Mouse (Mus musculus): ENCODE measurements around the gene Dmd. TPM values are rescaled to one million over a fixed set of nuclear protein-coding genes. Genes with fewer than 3 reads are reported as not detected.
"Not testable (repeated sequence)": the region's sequence is repeated elsewhere in the genome, so short reads cannot be mapped to it uniquely, and the experiment has no call there.

Dmd gene
- total RNA-seq (2021), result 100 to 1,000 TPM; 102 to 110 TPM
- long read RNA-seq, experiment 1, partial matches to known transcripts, result 4 of 9 reads
- long read RNA-seq, experiment 1, other reads (novel, unspliced or antisense), result 5 of 9 reads
- long read RNA-seq, experiment 2, partial matches to known transcripts, result 4 of 8 reads
- long read RNA-seq, experiment 2, other reads (novel, unspliced or antisense), result 4 of 8 reads

DNA sequence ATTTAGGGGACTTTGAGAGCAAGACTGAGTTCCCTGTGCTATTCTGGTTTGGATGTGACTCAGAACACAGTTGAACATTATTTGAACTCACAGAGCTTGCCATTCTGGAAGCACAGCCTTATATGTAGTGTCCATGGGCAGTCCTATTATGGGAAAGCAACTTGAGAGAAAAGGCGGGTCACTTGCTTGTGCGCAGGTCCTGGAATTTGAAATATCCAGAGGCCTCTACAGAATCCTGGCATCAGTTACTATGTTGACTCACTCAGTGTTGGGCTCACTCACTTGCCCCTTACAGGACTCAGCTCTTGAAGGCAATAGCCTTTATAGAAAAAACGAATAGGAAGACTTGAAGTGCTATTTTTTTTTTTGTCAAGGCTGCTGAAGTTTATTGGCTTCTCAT is at the start of gene Dmd:
Dmd (plus strand) TSS at position 241 of the 400 bp plus-strand sequence.
- peak; percentile 6 for DNase-seq
- intact Hi-C loops (cut with DNase I; ENCODE audit: low total_unique reads), result no loop called here

DNA sequence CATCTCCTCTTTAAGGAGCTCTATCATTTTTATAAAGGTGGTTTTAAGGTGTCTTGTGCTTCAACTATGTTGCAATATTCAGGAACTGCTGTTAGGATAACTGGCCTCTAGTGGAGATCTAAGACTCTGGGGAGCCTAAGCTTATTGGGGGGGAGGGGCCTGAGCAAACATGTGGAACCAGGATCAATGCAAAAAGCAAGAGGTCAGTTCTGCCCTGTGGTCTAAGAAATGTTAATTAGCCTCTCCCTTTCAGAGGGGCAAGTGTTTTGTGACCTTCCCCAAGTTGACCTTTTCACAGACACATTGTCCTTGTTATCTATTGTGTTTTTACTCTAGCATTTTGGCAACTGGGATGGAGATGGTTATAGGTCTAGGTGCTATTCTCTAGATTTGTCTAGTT is 47.2 kb upstream of the Dmd start:
- DNase-seq, result no peak
- intact Hi-C loops (cut with DNase I; ENCODE audit: low total_unique reads), result no loop called here

DNA sequence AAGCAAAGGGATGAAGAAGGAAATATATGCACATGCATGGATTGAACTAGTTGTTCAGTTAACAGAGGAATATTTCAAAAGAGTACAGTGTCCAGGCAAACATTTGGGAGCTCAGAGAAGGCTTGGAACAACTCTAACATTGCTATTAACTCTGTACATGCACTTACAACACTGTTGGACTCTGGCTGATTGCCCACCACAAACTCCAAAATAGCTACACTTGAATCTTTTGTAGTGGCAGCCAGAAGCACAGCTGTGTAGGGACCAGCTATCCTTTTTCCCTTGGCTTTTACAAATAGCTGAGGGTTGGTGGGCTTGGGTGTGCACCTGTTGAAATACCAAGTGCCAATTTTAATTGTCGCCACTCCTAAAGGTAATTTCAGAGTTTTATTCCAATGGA is 39.0 kb downstream of the Dmd start:
- intact Hi-C loops (cut with DNase I; ENCODE audit: low total_unique reads), result no loop called here
- DNase-seq, result no peak

DNA sequence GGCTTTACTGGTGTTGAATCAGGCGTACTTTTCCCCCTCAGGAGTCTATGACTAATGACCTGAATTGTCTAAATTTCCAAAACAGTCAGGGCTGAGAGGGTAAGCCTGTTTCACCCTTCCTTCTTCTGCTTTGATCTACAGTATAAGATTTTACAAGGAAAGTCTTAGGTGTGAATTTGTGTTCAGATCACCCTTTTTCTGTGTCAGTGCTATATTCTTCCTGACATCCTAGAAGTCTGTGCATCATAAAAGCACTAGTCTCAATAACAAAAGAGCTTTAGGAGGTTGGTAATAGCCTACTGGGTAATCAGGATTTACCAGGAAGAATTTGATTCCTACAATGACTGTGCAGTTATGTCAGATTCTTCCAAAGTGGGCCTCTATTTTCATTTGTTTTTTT is 101.5 kb downstream of the Dmd start:
- DNase-seq, result no peak
- intact Hi-C loops (cut with DNase I; ENCODE audit: low total_unique reads), result no loop called here

DNA sequence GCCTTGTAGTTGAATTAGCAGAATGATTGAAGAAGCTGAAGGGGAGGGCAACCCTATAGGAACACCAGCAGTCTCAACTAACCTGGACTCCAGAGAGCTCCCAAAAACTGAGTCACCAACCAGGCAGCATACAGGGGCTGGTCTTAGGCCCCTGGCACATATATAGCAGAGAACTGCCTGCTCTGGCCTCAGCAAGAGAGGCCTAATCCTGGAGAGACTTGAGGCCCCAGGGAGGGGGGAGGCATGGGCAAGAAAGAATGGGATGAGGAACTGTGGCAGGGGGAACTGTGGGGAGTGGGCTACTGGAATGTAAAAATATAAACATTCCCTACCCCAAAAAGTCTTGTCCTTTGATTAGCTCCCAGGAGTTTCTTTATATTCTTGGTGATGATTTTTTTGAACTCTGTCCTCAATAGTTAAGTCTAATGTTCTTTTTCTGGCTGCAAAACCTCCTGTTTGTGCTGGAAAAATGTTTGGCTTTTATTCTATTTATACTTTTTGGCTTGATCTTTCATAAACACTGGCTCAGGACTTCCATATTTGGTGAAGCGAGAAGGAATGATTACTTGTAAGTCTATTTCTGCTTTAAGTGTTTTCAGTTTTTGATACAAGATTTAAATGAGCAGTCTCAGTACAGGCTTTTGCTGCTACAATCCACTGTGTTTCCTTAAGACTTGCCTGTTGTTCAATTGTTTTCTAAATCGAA is 167.7 kb downstream of the Dmd start:
- no peak for DNase-seq
- intact Hi-C loops (cut with DNase I; ENCODE audit: low total_unique reads), result no loop called here

DNA sequence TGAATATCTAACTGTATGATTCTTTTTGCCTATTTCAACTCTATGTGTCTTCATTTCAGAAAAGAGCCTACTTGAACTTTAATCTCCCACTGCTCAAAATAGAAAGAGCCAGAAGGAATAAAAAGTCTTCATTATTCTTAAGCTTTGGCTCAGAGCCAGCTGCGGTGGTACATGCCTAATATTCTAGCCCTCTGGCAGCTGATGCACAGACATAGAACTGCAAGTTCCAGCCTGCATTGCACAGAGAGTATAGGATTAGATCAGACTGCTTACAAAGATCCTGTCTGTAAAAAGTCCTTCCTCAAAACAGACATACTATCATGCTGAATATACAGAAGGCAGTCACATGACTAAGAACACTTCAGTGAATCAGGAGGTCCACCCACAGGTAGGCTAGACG is 168.5 kb downstream of the Dmd start:
- intact Hi-C loops (cut with DNase I; ENCODE audit: low total_unique reads), result no loop called here
- no peak for DNase-seq

DNA sequence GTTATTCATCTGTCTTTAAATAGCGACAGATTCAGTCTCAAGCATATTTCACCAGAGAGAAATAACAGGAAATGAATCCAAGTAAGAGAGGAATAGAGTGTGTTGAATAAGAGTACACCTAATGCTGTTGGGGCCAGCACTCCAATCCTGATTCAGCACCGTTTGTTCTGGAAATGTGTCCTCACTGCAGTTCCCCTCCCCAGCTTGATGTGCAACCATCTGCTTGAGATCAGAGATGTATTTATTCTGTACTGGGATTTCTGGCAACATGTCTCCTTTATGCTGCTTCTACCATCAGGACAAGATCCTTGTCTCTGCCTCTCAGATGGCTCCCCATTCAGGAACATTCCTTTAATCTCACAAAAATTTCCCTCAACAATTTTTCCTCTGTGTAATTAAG is 271.9 kb downstream of the Dmd start:
- intact Hi-C loops (cut with DNase I; ENCODE audit: low total_unique reads), result no loop called here
- no peak for DNase-seq

DNA sequence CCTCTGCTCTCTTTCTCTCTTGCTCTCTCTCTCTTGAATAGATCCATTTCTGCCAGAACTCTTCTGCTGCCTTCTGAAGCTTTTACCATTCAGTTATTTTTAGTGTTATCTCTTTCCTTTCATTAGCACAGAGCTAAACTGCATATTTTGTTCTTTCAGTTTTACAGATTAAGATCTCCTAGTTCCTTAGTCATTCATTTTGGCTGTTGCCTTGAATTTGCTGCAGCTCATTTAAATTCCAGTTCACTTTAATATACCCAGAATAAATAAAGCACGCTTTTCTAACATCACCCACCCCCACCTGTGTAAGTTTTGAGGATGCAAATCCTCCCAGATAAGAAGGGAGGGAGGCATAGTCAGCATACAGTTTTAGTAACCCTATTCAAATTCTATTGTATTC is 272.4 kb downstream of the Dmd start:
- intact Hi-C loops (cut with DNase I; ENCODE audit: low total_unique reads), result no loop called here
- DNase-seq, result no peak

DNA sequence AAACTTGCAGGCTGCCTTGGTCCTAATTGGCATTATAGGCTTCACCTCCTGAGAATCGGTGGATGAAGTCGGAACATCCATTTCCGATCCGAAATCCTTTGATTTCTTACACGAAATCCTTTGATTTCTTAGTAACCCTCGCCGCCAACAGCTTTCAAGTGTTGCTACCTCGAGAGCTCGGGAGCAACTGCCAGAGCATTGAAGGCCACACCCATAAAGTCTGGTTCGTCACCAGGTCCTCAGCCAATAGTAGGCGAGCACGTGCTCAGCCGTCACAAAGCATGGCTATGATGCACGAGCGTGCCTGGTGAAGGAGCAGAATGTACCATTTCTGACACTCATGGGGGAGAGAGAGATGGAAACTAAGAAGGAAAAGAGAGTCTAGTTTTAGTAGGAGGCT is 538.9 kb downstream of the Dmd start, which contains the start of gene Tsga8:
Tsga8 (minus strand) TSS at position 327 of the 400 bp plus-strand sequence.
- intact Hi-C loops (cut with DNase I; ENCODE audit: low total_unique reads), result no loop called here
- DNase-seq, result no peak

DNA sequence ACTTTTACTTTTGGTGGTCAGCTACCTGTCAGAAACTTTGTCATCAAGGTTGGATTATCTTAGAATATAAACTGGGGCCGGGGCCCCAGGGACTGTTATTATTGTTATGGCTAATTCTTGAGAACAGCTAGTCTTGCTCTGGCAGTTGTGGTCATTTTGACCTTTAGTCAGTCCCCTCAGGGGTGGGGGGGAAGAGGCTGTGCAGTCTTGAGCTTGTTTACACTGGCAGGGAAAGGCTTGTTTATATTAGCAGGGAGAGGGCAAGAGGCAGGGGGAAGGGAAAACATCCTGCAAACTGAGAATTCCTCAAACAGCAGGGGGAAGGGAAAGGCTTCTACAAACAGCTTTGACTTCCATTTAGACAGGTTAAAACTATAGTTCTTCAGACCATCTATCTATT is 726.3 kb downstream of the Dmd start:
- intact Hi-C loops (cut with DNase I; ENCODE audit: low total_unique reads), result no loop called here
- DNase-seq, result no peak

DNA sequence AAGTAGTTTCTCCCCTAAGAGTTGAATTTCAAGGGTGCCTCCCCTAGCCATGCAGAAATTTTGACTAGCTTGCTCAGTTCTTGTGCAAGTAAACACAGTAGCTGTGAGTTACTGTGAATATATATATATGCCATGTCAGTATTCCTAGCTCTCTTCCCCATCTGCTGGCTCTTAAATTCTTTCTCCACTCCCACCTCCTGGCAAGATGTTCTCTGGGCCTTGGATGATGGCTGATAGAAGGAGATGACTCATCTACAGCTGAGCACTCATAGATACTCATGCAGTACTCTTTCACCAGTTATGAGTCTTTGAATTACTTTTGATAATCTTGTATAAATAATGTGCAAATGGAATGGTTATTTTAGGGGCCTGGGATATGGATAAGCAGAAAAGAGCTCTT is 737.9 kb downstream of the Dmd start:
- DNase-seq, result no peak
- intact Hi-C loops (cut with DNase I; ENCODE audit: low total_unique reads), result no loop called here

DNA sequence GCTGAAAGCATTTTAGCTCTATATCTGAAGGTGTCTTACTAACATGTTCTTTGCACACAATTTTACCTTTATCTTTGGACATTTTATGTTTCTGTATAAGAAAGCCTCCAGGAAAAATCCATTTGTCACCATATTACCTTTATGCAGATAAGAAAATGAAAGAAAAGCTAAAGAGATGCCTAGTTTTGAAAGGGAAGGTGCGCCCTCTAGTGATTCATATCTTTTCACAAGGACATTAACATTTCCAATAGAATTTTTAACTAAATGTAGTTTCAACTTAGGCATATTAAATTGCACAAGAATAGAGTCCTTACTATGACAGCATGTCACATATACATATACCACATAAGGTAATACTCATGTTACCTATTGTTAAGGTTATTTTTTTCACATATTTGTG is 791.9 kb downstream of the Dmd start:
- intact Hi-C loops (cut with DNase I; ENCODE audit: low total_unique reads), result no loop called here
- no peak for DNase-seq

DNA sequence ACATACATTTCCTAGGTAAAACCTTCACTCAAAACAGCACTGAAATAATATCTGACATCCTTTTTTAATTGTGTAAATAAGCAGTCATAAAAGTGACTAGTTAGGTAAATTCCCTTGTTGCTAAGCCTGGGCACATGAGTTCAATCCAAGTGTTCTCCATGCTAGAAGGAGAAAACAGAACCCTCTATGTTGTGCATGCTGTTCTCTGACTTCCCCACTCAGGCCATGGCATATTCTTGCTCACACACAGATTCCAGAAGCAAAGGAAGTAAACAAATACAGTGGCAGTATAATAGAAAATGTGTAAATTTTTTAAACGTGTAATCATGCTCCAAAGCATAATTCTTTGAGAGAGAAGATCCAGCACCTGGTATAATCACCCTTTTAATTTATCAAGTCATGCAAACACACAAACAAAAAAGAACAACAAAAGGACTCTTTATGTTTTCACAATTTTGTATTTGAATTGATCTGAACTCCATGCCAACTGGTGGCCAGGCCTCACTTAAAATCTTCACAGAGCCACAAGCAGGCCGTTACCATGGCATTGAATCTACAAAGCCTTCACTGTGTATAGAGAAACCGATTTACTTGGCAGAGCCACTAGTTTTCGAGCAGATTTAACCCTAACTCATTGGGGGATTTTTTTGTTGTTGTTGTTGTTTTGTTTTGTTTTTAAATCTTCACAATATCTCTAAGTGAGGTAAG is 797.8 kb downstream of the Dmd start:
- intact Hi-C loops (cut with DNase I; ENCODE audit: low total_unique reads), result no loop called here
- DNase-seq, result no peak

DNA sequence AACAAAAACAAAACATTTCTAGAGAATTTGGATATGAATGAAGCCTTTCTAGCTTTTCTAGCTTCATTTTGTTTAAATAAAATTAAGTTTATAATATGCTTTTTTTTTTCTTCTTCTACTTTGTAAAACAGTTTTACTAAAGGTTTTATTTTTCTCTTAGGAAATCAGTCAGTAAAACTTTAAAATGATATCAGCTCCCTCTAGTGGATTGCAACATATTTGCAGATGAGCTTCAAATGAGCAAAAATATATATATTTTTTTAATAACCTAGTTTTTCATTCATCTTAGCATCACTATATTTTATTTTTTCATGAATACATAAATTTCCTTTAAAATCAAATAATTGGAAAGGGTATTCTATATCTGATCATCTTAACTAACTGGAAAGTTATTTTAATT is 838.7 kb downstream of the Dmd start:
- DNase-seq, result no peak
- intact Hi-C loops (cut with DNase I; ENCODE audit: low total_unique reads), result no loop called here

DNA sequence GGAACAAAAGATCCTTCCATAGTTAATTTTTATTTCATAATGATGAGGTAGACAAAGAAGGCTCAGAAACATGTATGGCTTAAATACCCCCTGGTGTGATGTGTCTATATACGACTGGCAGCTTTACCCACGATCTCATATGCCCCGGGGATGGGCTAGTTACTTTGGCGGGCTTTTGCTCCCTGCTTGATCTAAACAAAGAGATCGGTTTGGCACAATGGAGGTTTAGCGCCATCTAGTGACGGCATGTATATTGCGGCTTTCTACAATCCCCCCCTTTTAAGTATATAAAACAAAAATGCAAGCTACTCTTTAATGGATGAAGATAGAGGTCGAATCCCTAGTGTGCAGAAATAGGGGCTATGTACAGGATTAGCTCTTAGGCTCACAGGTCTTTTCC is 918.8 kb downstream of the Dmd start:
- intact Hi-C loops (cut with DNase I; ENCODE audit: low total_unique reads); DNase-seq: not testable (repeated sequence)

DNA sequence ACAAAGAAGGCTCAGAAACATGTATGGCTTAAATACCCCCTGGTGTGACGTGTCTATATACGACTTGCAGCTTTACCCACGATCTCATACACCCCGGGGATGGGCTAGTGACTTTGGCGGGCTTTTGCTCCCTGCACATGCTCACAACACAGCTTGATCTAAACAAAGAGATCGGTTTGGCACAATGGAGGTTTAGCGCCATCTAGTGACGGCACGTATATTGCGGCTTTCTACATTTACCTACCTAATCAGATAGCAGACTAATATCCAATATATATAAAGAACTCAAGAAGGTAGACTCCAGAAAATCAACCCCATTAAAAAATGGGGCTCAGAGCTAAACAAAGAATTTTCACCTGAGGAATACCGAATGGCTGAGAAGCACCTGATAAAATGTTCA is 926.7 kb downstream of the Dmd start:
- intact Hi-C loops (cut with DNase I; ENCODE audit: low total_unique reads); DNase-seq: not testable (repeated sequence)

DNA sequence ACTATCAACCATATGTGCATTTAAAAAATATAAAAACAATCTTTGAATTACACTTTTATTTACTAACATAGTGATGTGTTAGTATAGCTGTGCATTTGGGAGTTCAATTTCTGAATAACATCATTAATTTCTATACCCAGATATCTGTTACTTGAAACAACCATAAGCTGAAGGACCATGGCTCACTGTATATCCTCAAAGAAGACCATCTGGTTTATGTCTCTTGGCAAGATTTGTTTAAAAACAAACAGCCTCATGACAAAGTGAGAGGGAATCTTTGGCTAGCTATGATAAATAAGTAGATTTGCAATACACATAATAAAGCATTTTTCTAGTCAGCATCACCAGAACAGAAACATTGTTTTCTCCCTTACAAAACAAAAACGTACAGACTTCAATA is 1027.2 kb downstream of the Dmd start:
- DNase-seq, result no peak
- intact Hi-C loops (cut with DNase I; ENCODE audit: low total_unique reads), result no loop called here

DNA sequence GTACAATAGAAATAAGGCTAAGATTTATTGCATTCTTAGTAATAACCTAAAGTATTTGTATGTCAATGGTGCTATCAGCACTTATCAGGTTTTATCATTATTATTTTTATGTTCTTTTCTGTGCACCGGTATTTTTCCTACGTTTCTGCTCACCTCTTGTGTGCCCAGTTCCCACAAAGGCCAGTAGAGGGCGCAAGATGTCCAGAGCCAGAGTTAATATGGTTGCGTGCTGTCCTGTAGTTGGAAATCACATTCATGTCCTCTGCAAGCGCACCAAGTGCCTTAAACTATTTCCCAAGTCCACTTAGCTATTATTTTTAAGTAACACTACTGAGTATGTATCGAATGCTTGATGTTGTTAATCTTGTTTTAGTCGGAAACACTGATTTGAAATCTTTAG is 1052.6 kb downstream of the Dmd start:
- intact Hi-C loops (cut with DNase I; ENCODE audit: low total_unique reads), result no loop called here
- peak; percentile 5 for DNase-seq

DNA sequence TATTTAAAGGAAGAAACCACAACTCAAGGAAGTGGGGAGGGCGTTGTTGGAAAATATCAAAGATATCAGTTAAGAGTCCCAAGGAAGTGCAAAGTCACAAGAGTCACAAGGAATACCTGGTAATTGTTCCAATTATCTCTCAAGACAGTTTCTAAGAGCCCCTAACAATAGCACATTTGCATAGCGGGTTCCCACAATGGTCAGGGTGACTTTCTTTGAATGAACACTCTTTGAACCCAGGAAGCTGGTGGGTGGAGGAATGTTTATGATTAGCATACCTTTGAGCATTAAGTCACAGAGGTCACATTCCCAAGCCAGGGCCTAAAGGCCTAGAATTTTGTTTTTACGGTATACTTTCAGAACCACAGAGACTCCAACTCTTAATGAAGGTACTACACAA is 1113.8 kb downstream of the Dmd start:
- intact Hi-C loops (cut with DNase I; ENCODE audit: low total_unique reads); DNase-seq: not testable (repeated sequence)

DNA sequence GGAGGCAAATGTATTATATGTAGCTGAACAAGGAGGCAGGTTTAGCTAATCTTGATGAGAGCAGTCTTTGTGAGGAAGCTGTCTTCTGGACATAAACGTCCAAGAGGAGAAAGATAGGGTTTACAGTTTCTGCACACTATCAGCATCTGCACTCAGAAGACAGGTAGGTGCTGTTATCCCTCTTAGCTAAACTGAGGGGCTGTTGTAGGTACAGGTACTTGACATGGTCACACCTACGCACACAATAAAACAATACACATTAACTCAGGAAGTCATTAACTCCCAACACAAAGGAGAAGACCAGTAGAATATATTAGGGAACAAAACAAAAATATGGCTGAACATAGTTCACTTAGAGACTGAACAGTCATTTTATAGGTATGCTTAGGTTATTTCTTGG is 1217.2 kb downstream of the Dmd start:
- intact Hi-C loops (cut with DNase I; ENCODE audit: low total_unique reads), result no loop called here
- DNase-seq, result no peak

DNA sequence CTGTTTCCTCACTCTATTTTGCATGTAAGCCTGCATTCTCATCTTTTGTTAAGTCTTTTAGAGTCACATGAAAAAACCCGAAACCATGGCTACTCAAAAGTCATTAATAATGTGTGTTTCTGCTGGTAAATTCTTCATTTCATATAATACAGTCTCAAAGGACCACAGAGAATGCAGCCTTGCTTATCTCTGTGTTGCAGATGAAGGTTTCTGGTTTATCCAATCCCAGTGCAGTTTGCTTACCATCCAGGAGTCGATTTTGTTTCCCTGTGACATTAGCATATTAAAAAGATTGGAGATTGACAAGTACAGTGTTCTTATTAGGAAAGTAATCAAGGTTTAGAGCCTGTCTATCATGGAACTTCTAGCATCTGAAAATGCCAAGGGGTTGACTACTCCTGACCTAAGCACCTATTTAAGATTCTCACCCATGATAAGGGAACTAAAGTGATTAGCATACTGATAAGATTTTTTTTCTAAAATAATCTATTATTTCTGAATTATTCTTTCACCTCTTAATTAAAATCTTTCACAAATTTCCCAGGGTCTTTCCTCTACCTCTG is 1292.7 kb downstream of the Dmd start:
- intact Hi-C loops (cut with DNase I; ENCODE audit: low total_unique reads), result no loop called here
- DNase-seq, result no peak

Measured in gastrocnemius, postnatal 14 days (tissue).